Comparison of ENCODE assay signal across 20 mouse cellular contexts in genomic region chrX:153254256-153254655, GRCm38 (mm10). TPM values are rescaled to one million over a fixed set of nuclear protein-coding genes. Genes with fewer than 3 reads are reported as not detected.
DNase-seq lines count a peak whose midpoint lies in the region; ATAC-seq and TF ChIP-seq lines count a peak whose summit lies in the region.
"Had no signal": no experiment of that assay in that cellular context is flagged by ENCODE, and none has a peak within 500 bp of the region (broad histone marks: within the 10 kb centered on the region; RNA-seq: fewer than 3 reads in every experiment).

No protein-coding gene starts in this region.

- TF ChIP-seq EP300 in liver, postnatal 0 days (IDR thresholded peaks at IDR 0.05; ENCODE audit: low read depth), result no peak

- no peak overlapping the region for H3K27ac ChIP-seq in liver, postnatal 0 days (ENCODE audit: low read depth)

- 0 out of 2 replicates have a peak, but pooled peaks cover 2% of the 10 kb centered on the region for H3K27me3 ChIP-seq in liver, postnatal 0 days (ENCODE audit: insufficient read depth, low read length)
- H3K27me3 ChIP-seq: CH12.LX had no signal

- no peaks in the 10 kb centered on the region for H3K9me3 ChIP-seq in liver, postnatal 0 days (ENCODE audit: low read length)
- H3K9me3 ChIP-seq: G1E had no signal

- no peaks in the 10 kb centered on the region for H3K4me1 ChIP-seq in liver, postnatal 0 days (ENCODE audit: insufficient read depth)

- 38% methylated on average over 1 of the region's 1 CpGs for WGBS in liver, postnatal 0 days (ENCODE audit: insufficient replicate concordance)

- TF ChIP-seq CTCF in liver, postnatal 0 days (IDR thresholded peaks at IDR 0.05; ENCODE audit: low read depth), result no peak

- no peaks in the 10 kb centered on the region for H3K36me3 ChIP-seq in liver, postnatal 0 days (replicated peaks; ENCODE audit: insufficient read depth, low read length)
- H3K36me3 ChIP-seq: G1E had no signal

- no peak overlapping the region for H3K4me2 ChIP-seq in liver, postnatal 0 days (ENCODE audit: low read depth, low read length)

- no peak overlapping the region for H3K4me3 ChIP-seq in liver, postnatal 0 days (ENCODE audit: low read depth, low read length)

- ATAC-seq in granulocyte monocyte progenitor cell, adult 5-6 weeks (replicated peaks; ENCODE audit: poor library complexity, severe bottlenecking), result peak; percentile 56; the same call in 1 of the 2 replicates
- ATAC-seq in megakaryocyte, adult 5-6 weeks (ENCODE audit: poor library complexity, severe bottlenecking), result peak; percentile 90
- no peak for ATAC-seq in liver, postnatal 0 days
- ATAC-seq: activated CD4-positive, CD25-positive, alpha-beta regulatory T cell, adult 4 months; CD4-positive, CD25-positive, alpha-beta regulatory T cell, adult 4 months; Patski had no signal

- H3K9ac ChIP-seq in liver, postnatal 0 days (replicated peaks), result no peak overlapping the region

- DNase-seq in natural killer cell, adult 2 months (ENCODE audit: low spot score in 2 of 2), result no peak
- no peak for DNase-seq in liver, postnatal 0 days
- DNase-seq: adrenal gland, adult 2 months; adrenal gland, adult 8-10 months; adrenal gland, postnatal 10 days; adrenal gland, postnatal 14 days; adrenal gland, postnatal 25 days; adrenal gland, postnatal 36 days; B cell, adult 2 months; cerebellum, adult 11 months; cerebellum, adult 11-12 months; cerebellum, adult 18-20 months had no signal

RNA-seq across cellular contexts. Expression of gene Klf8, which starts 17.0 kb away (rescaled TPM):
- total RNA-seq in granulocyte monocyte progenitor cell, adult 5-6 weeks (2014; fragmentation: Nextera tagmentation), result 3.5 and 3.9 TPM in 2 replicates
- 2.6 and 3.0 TPM in 2 replicates for total RNA-seq in granulocyte monocyte progenitor cell, adult 5-6 weeks (2017)
- total RNA-seq in megakaryocyte, adult 5-6 weeks (2015), result 5.7 and 7.0 TPM in 2 replicates
- total RNA-seq in megakaryocyte, adult 5-6 weeks (2017), result 3.5 and 11.2 TPM in 2 replicates
- 0.02 and 0.07 TPM in 2 replicates for polyA plus RNA-seq in liver, postnatal 0 days (2015; fragmentation: Nextera tagmentation; extraction: Ambion mirVana)
- total RNA-seq: MEL had no signal
- polyA plus RNA-seq: G1E had no signal
